Mouse (Mus musculus): ENCODE data around the gene Rdh16f2. TPM values are rescaled to one million over a fixed set of nuclear protein-coding genes. Genes with fewer than 3 reads are reported as not detected.
"Not testable (repeated sequence)": the region's sequence is repeated elsewhere in the genome, so short reads cannot be mapped to it uniquely, and the experiment has no call there.

The Rdh16f2 gene
- polyA plus RNA-seq (2014; fragmentation: Nextera tagmentation; extraction: Ambion mirVana), result not detected in 2 replicates

DNA sequence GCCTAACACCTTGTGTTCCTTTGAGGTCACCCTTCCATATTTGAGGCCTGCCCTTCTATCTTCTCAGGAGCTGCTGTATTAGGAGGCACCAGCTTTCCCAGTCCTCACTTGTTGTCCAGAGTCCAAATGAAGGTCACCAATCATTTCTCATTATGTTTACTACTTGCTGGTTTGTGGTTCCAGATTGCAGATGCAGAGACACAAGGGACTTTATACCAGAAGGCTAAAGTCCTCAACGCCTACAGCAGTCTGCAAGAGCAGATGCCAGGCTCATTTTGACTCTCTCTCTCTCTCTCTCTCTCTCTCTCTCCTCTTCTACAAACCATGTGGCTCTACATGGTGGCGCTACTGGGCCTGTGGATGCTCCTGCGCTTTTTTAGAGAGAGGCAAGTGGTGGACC, at the start of gene Rdh16f2:
Gene Rdh16f2 (plus strand): TSS at position 243 of the 400 bp plus-strand sequence.
- H3K4me3 ChIP-seq (ENCODE audit: low read depth, low read length), result no peak within 1 kb of the TSS
- no peak within 1 kb of the TSS for H3K27ac ChIP-seq (ENCODE audit: low read length)
- H3K4me2 ChIP-seq (replicated peaks; ENCODE audit: low read depth, low read length), result no peak within 1 kb of the TSS
- no peak for ATAC-seq (ENCODE audit: insufficient number of reproducible peaks, insufficient read depth, low FRiP score, low read depth)
- no peaks in the 10 kb centered on the region for H3K9me3 ChIP-seq (ENCODE audit: control insufficient read depth, low read depth, low read length)
- H3K36me3 ChIP-seq (ENCODE audit: control insufficient read depth, insufficient read depth, low read length), result no peaks in the 10 kb centered on the region
- no peaks in the 10 kb centered on the region for H3K27me3 ChIP-seq (ENCODE audit: control insufficient read depth, insufficient read depth, low read length)
- WGBS, result 87% methylated on average over 3 of the region's 3 CpGs
- no peaks in the 10 kb centered on the region for H3K4me1 ChIP-seq (ENCODE audit: control insufficient read depth, insufficient read depth, low read length)
- no peak within 1 kb of the TSS for H3K9ac ChIP-seq (replicated peaks; ENCODE audit: low read depth, low read length)

DNA sequence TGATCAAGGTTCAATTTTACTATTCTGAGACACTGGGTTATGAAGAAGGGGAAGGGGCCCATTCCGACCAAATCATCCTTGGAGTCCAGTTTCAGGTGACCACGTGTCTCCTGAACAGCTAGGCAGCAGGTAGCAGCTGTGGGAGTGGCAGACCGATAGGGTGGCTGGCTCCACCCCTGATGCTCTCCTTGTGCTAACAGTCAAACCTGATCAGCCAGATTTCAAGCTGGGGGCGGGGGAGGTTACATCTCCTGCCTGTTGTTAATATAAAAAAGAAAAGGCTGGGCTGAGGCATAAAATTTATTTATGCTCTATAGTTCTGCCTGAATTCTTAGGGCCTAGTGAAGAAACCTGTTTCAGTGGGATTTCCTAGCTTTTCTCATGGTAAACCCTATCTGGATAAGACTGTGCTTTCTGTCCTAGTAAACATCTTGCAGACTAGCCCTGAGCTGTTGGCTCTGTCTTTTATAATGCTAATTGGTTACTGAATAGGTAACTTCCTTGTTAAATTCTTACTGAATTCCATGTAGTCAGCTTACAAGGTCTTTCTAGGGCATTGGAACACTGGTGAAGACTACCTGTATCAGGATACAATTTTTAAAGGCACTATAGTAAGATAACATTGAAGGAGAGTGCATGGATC, 48.9 kb upstream of the Rdh16f2 start:
- not testable (repeated sequence) for H3K9ac ChIP-seq (replicated peaks; ENCODE audit: low read depth, low read length)
- 60% methylated on average over 4 of the region's 4 CpGs for WGBS

DNA sequence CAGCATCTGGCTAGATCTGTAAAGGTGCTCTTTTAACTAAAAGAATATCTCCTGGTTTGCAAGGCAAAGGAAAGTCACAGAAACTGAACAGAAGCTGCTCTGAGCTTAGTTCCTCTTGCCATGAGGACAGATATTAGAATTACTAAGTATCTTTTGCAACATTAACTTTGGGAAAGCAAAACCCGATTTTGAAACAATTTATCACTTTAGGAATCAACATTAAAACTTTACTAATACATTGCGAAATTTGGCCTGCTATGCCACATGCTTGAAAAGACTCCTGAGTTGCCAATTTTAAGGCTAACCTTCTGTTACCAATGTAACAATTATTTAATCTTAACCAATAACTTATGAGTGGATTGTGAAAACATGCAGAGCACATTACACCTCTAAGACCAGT, 44.5 kb upstream of the Rdh16f2 start:
- ATAC-seq (ENCODE audit: insufficient number of reproducible peaks, insufficient read depth, low FRiP score, low read depth); H3K4me2 ChIP-seq (replicated peaks; ENCODE audit: low read depth, low read length): not testable (repeated sequence)
- 82% methylated on average over 2 of the region's 2 CpGs for WGBS

More for the DNA sequence above, 48.9 kb upstream of the Rdh16f2 start:
- not testable (repeated sequence) for H3K4me3 ChIP-seq (ENCODE audit: low read depth, low read length); H3K27me3 ChIP-seq (ENCODE audit: control insufficient read depth, insufficient read depth, low read length); H3K9me3 ChIP-seq (ENCODE audit: control insufficient read depth, low read depth, low read length); H3K4me1 ChIP-seq (ENCODE audit: control insufficient read depth, insufficient read depth, low read length); H3K36me3 ChIP-seq (ENCODE audit: control insufficient read depth, insufficient read depth, low read length); H3K4me2 ChIP-seq (replicated peaks; ENCODE audit: low read depth, low read length); H3K27ac ChIP-seq (ENCODE audit: low read length); ATAC-seq (ENCODE audit: insufficient number of reproducible peaks, insufficient read depth, low FRiP score, low read depth)

GRCm38 (mm10) chr10:127825386-127825785, 40.9 kb upstream of the Rdh16f2 start:
- H3K4me3 ChIP-seq (ENCODE audit: low read depth, low read length), result no peak overlapping the region
- 77% methylated on average over 6 of the region's 6 CpGs for WGBS
- no peaks in the 10 kb centered on the region for H3K27me3 ChIP-seq (ENCODE audit: control insufficient read depth, insufficient read depth, low read length)

More for the DNA sequence above, 44.5 kb upstream of the Rdh16f2 start:
- not testable (repeated sequence) for H3K27ac ChIP-seq (ENCODE audit: low read length); H3K4me1 ChIP-seq (ENCODE audit: control insufficient read depth, insufficient read depth, low read length); H3K9ac ChIP-seq (replicated peaks; ENCODE audit: low read depth, low read length); H3K27me3 ChIP-seq (ENCODE audit: control insufficient read depth, insufficient read depth, low read length); H3K9me3 ChIP-seq (ENCODE audit: control insufficient read depth, low read depth, low read length); H3K36me3 ChIP-seq (ENCODE audit: control insufficient read depth, insufficient read depth, low read length); H3K4me3 ChIP-seq (ENCODE audit: low read depth, low read length)

GRCm38 (mm10) chr10:127829121-127829520, 37.2 kb upstream of the Rdh16f2 start:
- Histone ChIP-seq H3K27me3 (ENCODE audit: control insufficient read depth, insufficient read depth, low read length) (no peaks in the 10 kb centered on the region), H3K4me3 (ENCODE audit: low read depth, low read length) (no peak overlapping the region), H3K4me2 (replicated peaks; ENCODE audit: low read depth, low read length) (no peak overlapping the region), H3K9me3 (ENCODE audit: control insufficient read depth, low read depth, low read length) (no peaks in the 10 kb centered on the region), H3K27ac (ENCODE audit: low read length) (no peak overlapping the region), H3K4me1 (ENCODE audit: control insufficient read depth, insufficient read depth, low read length) (no peaks in the 10 kb centered on the region), H3K36me3 (ENCODE audit: control insufficient read depth, insufficient read depth, low read length) (no peaks in the 10 kb centered on the region), H3K9ac (replicated peaks; ENCODE audit: low read depth, low read length) (no peak overlapping the region)
- whole genome bisulfite sequencing, result 74% methylated on average over 3 of the region's 3 CpGs
- no peak for ATAC-seq (ENCODE audit: insufficient number of reproducible peaks, insufficient read depth, low FRiP score, low read depth)

More at GRCm38 (mm10) chr10:127825386-127825785, 40.9 kb upstream of the Rdh16f2 start:
- no peak overlapping the region for H3K4me2 ChIP-seq (replicated peaks; ENCODE audit: low read depth, low read length)
- H3K27ac ChIP-seq (ENCODE audit: low read length), result no peak overlapping the region
- H3K36me3 ChIP-seq (ENCODE audit: control insufficient read depth, insufficient read depth, low read length), result no peaks in the 10 kb centered on the region
- no peaks in the 10 kb centered on the region for H3K9me3 ChIP-seq (ENCODE audit: control insufficient read depth, low read depth, low read length)
- no peaks in the 10 kb centered on the region for H3K4me1 ChIP-seq (ENCODE audit: control insufficient read depth, insufficient read depth, low read length)
- H3K9ac ChIP-seq (replicated peaks; ENCODE audit: low read depth, low read length), result no peak overlapping the region
- ATAC-seq (ENCODE audit: insufficient number of reproducible peaks, insufficient read depth, low FRiP score, low read depth), result no peak

GRCm38 (mm10) chr10:127834186-127834585, 32.1 kb upstream of the Rdh16f2 start:
- not testable (repeated sequence) for H3K9ac ChIP-seq (replicated peaks; ENCODE audit: low read depth, low read length); H3K27me3 ChIP-seq (ENCODE audit: control insufficient read depth, insufficient read depth, low read length); H3K36me3 ChIP-seq (ENCODE audit: control insufficient read depth, insufficient read depth, low read length); H3K9me3 ChIP-seq (ENCODE audit: control insufficient read depth, low read depth, low read length); ATAC-seq (ENCODE audit: insufficient number of reproducible peaks, insufficient read depth, low FRiP score, low read depth); H3K4me2 ChIP-seq (replicated peaks; ENCODE audit: low read depth, low read length); H3K27ac ChIP-seq (ENCODE audit: low read length); H3K4me3 ChIP-seq (ENCODE audit: low read depth, low read length); H3K4me1 ChIP-seq (ENCODE audit: control insufficient read depth, insufficient read depth, low read length)
- 91% methylated on average over 1 of the region's 1 CpGs for WGBS

GRCm38 (mm10) chr10:127835292-127835691, 31.0 kb upstream of the Rdh16f2 start:
- Histone ChIP-seq H3K4me2 (replicated peaks; ENCODE audit: low read depth, low read length) (no peak overlapping the region), H3K9me3 (ENCODE audit: control insufficient read depth, low read depth, low read length) (no peaks in the 10 kb centered on the region), H3K27me3 (ENCODE audit: control insufficient read depth, insufficient read depth, low read length) (no peaks in the 10 kb centered on the region), H3K36me3 (ENCODE audit: control insufficient read depth, insufficient read depth, low read length) (no peaks in the 10 kb centered on the region), H3K27ac (ENCODE audit: low read length) (no peak overlapping the region), H3K4me1 (ENCODE audit: control insufficient read depth, insufficient read depth, low read length) (no peaks in the 10 kb centered on the region), H3K9ac (replicated peaks; ENCODE audit: low read depth, low read length) (no peak overlapping the region), H3K4me3 (ENCODE audit: low read depth, low read length) (no peak overlapping the region)
- WGBS, result 74% methylated on average over 5 of the region's 5 CpGs
- ATAC-seq (ENCODE audit: insufficient number of reproducible peaks, insufficient read depth, low FRiP score, low read depth), result no peak

DNA sequence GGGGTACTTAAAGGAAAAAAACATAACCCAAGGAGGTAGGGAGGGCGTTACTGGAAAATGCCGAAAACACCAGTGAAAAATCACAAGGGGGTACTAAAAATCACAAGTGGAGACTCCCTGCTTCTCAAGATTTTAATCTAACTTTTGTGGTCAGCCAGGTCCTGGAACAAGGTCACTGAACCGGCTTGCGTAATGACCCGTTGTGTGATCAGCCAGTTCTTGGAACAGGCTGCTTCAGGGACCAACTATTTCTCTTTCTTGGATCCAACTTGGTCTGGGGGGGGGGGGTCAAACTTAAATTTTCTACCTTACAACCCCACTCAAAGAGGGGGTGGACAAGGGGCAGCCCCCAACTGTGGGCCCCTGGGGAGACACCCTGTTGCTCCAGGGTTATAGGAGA, 28.5 kb upstream of the Rdh16f2 start:
- WGBS, result 94% methylated on average over 5 of the region's 5 CpGs
- H3K9me3 ChIP-seq (ENCODE audit: control insufficient read depth, low read depth, low read length); H3K27ac ChIP-seq (ENCODE audit: low read length); H3K36me3 ChIP-seq (ENCODE audit: control insufficient read depth, insufficient read depth, low read length); H3K4me1 ChIP-seq (ENCODE audit: control insufficient read depth, insufficient read depth, low read length); ATAC-seq (ENCODE audit: insufficient number of reproducible peaks, insufficient read depth, low FRiP score, low read depth); H3K4me3 ChIP-seq (ENCODE audit: low read depth, low read length); H3K27me3 ChIP-seq (ENCODE audit: control insufficient read depth, insufficient read depth, low read length); H3K9ac ChIP-seq (replicated peaks; ENCODE audit: low read depth, low read length); H3K4me2 ChIP-seq (replicated peaks; ENCODE audit: low read depth, low read length): not testable (repeated sequence)

- Histone ChIP-seq H3K27ac (ENCODE audit: low read length) (no peak overlapping the region), H3K4me1 (ENCODE audit: control insufficient read depth, insufficient read depth, low read length) (no peaks in the 10 kb centered on the region), H3K4me3 (ENCODE audit: low read depth, low read length) (no peak overlapping the region), H3K27me3 (ENCODE audit: control insufficient read depth, insufficient read depth, low read length) (no peaks in the 10 kb centered on the region), H3K9me3 (ENCODE audit: control insufficient read depth, low read depth, low read length) (no peaks in the 10 kb centered on the region), H3K4me2 (replicated peaks; ENCODE audit: low read depth, low read length) (no peak overlapping the region), H3K36me3 (ENCODE audit: control insufficient read depth, insufficient read depth, low read length) (no peaks in the 10 kb centered on the region), H3K9ac (replicated peaks; ENCODE audit: low read depth, low read length) (no peak overlapping the region)
- no peak for ATAC-seq (ENCODE audit: insufficient number of reproducible peaks, insufficient read depth, low FRiP score, low read depth)
- 84% methylated on average over 2 of the region's 2 CpGs for WGBS
Observed at GRCm38 (mm10) chr10:127838539-127838938, 27.7 kb upstream of the Rdh16f2 start.

All from stomach, embryonic 14.5 days (tissue).